Mouse (Mus musculus) NIH3T3 (cell line): ENCODE data around the gene Gpr39.

ENCODE experiments used
- DNase-seq: peaks from one replicate; pipeline ENCODE4 v3.0.0-alpha.2; 2012; ENCODE audit warnings: low read depth

Gene Gpr39

DNA sequence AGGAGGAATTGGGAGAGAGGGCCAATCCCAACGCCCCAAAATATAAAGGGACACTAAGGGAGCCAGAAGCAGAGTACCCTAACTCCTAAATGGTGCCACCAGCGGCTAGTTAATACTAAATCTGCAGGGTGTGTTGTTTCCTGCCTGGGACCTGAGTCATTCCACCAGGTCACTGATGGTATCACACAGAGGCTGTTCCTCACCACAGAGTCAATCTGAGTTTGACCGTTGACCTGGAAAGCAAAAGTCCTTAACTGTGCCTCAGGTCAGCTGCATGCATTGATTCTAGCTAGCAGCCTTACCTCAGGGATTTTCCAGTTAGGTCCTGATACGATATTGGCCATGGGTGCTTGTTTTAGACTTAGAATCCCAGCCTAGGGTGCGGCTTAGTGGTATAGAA is 17.5 kb downstream of the Gpr39 start:
- no peak for DNase-seq

DNA sequence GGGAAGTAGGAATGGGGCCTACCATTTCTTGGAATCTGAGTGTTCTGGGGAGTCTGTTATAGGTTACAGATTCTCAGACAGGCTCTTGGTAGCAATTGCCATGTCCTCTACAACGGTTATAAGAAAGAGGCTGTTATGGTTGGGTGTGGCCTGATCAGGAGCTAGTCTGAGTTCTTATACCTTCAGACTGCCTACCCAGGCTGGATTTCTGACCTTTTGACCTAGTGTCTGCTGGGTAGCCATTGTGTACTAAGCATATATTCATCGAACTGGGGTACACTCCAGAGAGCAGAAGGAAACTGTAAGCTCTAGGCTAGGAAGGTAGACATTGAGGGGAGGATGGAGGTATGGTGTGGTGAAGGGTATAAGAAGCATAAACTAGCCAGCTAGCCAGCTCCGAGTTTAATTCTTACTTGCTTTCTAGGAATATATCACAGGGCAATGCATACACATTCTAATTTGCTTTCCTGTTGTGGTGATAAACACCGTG is 24.4 kb downstream of the Gpr39 start:
- DNase-seq, result no peak

DNA sequence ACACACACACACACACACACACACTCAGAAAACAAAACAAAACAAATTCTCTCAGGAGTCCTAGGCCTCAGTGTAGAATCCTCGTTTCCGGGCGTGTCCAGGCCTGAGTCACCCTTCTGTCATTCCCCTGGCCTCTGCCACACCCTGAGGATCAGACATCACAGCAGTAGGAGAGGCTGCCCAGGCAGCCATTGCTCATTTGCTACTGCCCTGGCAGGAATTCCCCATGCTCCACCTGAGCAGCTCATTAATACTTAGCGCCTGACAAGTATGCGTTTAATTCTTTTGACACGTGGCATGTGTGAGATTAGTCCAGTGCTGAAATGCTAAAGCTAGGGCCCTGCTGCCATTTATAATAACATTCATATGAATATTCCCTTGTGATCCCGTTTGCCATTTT is 25.0 kb downstream of the Gpr39 start:
- peak; percentile 29 for DNase-seq

DNA sequence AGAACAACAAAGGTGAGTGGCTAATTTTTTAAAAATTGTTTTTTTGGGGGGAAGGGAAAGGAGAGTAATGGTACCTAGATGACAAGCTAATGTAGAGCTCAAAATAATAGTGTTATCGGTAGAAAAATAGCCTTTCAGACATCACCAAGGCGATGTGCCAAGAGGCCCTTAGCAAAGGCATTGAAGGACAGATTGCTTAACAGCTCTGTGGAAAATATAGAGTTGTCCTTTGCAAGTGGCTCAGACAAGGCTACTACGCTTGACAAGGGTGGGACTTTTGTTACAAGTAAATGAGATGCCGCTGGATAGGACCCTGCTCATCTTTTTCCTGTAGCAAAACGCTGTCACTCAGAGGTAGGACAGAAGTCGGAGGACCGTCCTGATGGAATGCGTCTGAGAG is 25.5 kb downstream of the Gpr39 start:
- no peak for DNase-seq

DNA sequence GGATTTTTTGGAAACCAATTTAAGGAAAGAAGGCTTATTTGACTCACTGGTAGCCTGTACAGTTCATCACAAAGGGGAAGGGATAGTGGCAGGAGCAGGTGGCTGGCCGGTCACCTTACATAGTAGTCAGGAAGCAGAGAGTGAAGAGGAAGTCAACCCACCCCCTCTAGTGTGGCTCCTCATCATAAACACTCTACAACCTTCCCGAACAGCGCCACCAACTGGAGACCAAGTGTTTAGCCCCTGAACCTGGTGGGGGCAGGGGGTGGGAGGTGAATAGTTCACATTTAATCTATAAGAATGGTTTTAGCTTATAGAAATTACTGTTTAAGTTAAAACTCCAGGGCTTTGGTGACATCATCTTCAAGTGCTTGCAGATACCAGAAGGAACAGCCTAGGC is 28.6 kb downstream of the Gpr39 start:
- DNase-seq, result no peak

DNA sequence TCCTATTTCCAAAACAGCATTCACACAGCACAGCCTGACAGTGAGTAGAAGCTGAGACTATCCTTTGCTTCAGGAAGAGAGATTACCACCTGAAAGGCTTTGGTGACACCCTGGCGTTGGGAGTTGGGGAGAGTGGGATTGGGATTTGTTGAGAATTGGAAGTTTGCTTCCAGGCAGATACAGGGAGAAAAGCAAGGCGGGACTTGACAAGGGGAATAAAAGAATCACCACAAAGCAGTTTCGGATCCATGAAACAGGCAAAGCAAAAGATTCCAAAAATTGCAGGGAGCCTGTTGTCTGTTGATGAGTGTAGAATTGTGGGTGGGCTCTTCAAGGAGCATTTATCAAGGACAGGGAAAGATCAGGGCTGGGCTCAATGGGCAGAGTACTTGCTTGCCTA is 38.5 kb downstream of the Gpr39 start:
- DNase-seq, result no peak

DNA sequence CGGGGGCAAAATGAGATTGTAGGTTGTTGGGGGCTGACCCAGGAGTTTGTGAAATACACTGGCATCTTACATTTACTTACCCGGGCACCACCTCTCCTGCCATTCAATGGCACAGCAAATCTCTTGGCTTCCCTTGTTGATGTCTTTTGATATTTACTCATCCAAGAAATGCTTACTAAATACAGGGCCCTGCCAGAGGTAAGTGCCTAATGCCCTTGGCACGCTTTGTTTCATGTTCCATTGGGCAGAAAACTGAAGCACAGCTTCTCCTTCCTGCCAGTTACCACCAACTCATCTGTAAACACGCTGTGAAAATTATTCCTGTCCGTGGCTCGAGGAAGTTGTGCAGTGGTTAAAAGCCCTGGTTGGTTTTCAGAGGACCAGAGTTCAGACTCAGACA is 39.4 kb downstream of the Gpr39 start:
- no peak for DNase-seq

DNA sequence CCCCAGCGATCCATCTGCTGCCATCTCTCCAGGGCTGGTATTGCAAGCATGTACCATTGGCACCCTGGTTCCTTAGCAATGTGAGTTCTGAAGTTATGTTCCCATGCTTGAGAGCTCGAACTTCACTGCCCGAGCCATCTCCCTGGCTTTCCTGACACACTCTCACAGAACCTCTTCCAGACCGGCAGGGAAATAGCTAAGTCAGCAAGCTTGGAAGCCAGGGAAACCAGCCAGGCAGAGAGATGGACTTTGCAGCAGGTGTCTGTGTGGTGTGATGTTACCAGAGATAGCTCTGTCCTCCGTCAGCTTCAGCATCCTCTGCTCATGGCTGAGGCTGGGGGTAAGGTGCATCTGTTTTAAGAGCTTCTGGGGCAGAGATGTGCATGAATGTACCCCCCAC is 41.1 kb downstream of the Gpr39 start:
- no peak for DNase-seq

DNA sequence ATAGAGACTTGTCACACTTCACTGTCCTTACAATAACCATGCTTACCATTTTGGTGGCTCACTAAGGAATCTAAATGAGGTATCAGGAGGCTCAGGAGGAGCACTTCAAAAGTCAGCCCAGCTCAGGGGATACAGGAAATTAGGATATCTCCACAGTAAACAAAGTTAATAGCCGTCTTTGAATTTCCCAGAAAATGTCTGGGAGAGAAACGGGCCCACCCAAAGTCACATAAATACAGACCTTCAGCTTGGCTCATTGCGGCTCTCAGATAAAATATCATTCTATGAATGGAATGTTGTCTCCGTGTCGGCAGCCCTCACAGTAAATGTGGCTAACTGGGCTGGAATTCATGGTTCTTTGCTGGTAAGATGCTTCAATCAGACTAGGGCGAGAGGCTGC is 42.3 kb downstream of the Gpr39 start:
- no peak for DNase-seq

DNA sequence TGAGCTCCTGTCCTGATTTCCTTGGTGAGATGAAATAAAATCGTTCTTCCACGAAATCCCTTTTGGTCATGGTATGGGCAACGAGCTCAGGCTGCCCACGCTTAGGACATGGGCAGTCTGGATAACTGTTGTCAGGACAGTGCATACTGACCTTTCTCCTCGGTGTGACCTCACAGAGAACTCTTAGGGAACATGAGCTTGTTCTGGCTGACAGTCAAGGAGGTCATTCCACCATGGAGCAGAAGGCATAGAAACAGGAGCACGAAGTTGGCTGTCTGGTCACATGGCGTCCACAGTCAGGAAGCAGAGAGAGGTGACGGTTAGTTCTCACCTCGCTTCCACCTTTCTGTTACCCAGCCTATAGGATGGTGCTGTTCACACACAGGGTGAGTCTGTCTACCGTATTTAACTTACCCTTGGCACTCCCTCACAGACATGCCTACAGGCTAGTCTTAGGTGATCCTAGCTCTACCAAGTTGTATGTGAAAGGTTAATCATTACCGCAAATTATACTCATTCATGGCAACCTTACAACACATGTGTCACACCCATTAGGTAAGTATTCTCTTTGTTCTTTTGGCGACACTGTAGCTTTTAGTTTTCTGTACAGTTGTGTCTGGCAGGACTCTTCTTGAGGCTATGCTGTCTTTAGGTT is 44.4 kb downstream of the Gpr39 start:
- DNase-seq, result no peak

DNA sequence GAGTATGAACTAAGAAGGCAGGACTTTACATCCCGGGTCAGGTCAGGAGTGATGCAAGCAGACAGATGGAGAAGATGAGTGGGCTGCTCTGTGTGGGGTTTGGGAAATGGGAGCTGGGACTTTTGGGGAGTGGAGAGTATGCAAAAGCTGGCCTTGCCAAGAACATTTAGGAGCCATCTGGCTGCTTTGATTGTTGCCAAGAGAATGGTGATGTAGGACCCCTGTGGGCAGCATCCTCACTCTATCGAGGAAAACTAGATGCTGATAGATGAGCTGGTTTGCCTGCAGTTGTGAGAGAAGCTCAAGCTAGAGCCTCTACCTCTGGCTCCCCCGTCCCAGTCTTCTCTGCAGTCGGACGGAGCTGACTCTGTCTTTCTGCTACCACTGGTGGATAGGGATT is 47.5 kb downstream of the Gpr39 start:
- DNase-seq, result no peak

DNA sequence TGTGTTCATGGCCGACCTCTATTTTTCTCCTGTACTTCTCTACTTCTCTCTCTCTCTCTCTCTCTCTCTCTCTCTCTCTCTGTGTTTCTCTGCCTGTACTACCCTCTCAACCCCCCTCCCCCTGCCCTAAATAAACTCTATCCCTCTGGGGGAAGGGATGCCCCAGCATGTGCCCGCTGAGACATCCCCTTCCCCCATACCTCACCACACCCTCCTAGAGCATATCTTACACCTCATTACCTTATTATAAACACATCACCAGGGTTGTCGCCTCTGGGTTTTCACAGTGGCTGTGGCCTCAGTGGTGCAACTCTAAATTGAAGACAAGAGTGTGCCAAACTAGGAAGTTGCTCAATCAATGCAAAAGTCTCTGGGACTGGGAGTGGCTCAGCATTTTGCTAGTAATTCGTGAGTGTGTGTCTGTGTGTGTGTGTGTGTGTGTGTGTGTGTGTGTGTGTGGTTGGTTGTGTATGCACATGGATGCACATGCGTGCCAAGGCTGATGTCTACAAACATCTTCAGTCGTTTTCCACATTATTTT is 52.3 kb downstream of the Gpr39 start:
- DNase-seq, result no peak

DNA sequence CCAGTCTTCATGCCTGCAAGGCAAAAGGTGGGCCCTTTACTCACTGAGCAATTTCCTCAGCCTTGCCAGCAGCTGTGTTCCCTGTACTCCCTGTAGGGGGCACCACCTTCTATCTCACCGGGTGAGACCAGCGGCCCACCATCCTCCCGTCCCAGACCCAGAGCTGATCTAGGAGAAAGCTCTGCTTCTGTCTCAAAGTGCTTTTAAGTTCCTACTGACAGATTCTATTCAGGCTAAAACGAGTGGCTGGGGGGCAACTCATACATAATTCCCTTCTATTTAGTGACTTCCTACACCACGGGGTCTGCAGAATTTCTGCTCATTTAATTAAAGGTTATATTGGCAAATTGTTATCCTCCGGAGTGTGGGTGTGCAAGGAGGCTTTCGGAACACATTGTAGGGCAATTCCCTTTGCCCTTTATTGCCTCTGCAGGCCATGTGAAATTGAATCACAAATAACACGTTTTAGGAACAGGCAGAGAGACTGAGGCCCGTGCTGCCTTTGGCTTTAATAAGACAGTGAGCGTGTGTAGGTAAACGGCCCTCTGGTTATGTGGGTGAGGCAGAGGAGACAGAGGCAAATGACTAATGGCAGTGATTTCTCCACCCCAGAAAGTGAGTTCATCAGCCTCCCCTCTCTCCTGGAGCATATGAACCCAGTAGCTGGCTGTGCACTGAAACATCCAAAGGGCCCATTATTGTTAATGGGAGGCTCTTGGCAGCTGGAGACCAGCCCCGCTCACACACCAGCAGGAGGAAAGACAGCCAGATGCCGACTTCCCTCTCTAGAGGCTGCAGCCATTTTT is 53.1 kb downstream of the Gpr39 start:
- peak; percentile 8 for DNase-seq

DNA sequence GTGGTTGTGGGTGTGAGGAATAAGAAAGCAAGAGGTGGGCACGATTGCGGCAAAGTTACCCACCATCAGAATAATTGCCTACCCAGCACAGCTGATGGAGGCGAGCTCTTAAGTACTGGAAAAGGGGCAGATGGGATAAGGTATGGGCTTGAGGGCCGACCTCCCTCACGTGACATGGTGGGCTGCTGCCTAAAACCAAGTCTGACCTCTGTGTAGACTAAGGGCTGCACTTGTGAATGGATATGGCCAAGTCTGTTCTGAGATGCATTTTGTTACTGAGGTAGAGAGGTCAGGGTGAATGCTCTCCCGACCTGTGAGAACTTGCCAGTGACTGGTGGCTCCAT is 53.7 kb downstream of the Gpr39 start:
- no peak for DNase-seq

DNA sequence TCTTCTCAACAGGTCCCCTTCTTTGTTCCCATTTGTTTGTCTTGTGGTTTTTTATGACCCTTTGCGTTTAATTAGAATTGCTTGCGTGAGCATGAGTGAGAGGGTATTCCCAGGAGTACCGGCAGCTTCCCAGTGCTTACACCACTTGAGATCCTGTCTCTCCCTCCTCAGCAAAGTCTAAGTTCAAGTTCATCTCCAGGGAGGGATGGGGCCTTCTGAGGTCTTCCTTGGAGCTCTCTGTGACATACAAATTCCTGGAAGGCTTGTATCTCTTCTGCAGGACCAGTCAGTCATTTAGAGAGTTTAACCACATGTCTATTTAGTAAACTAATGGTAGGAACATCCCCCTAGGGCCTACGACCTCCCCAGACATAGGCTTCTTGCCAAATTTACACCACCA is 55.1 kb downstream of the Gpr39 start:
- no peak for DNase-seq

DNA sequence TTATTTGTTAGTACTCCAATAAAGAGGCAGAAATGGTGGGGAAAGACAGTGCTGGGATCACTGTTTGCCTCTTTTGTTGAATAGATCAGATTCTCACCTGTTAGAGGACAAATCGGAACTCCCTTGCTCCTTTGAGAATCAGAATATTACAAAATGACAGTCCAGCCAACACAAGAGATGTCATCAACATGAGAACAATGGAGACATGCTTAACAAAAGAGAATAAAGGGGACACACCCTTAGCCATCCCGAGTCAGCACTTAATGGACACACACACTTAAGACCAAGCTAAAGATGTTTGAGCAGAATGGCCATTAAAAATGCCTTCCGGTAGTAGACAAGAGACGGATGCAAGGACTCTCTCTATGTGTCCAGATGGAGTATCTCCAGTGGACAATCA is 68.0 kb downstream of the Gpr39 start:
- DNase-seq, result no peak

DNA sequence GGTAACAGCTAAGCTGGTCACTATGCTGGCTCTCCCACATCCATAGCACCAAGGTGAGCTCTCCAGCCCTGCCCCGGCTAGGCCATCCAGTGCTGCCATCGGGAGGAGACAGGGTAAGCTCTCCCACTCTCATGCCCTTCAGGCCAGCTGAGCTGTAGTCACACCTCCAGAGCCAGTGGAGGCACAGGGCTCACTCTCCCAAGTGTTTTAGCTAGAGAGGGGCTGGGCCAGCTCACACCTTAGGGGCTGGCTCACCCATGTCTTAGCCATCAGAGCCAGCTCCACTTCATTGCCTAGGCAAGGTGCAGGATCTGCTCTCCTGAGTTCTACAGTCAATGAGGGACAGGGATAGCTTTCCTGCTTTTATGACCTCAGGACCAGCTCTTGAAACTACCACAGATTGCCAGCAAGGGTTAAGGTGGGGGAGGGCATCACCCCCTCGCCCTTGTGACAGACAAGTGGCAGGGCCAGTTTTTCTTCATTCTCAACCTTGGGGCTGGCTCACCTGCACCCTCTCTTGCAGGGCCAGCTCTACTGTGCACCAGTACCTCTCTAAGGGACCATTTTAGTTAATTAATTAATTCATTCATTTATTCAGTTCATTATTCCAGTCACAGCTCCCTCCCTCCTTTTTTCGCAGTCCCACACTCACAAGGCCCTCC is 78.7 kb downstream of the Gpr39 start:
- DNase-seq, result no peak

DNA sequence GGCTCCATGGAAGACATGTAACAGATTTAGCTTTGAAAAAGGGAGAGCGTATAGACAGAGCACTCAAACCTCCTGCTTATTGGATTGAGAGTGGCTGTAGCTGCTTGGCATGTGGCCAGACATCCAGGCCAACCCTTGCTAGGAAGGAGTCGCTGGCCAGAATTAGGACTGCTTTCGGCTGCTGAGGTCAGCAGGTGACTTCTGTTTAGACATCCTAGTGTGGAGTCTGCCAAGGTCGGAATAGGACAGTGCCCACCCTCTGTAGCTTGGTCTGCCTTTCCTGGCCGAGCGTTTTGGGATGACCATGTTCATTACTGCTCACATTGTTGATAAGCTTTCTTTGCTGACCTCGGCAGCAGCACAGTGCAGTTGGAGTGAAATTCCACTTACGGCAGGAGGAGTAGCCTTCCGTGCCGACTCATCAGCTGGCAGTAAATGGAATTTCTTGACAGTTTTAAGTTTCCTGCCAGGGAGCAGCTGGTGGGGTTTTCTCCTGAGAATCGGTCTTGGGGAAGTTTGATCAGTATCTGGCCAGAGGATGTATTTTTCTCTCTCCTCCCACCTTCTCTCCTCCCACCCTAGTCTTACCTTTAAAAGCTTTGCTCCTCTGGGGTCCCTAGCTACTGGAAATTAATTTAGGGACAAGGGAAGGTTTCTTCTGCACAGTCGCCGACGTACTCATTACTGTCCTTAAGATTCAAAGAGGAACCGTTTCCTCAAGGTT is 83.3 kb downstream of the Gpr39 start:
- DNase-seq, result peak; percentile 17

DNA sequence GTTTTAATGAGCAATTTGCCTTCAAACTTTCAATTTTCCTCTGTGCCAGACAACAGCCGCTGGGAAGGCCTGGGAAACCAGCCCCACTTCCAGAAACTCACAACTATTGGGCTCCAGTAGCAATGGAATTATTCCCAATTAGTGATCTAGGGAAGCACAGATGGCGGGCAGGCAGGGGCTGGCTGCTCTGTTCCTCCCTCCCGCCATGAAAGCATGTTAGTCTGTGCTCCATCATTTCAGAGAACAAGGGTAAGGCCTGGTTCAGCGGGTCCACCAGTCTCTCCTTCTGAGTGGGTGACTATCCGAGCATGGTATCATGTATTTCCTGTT is 83.9 kb downstream of the Gpr39 start:
- no peak for DNase-seq

DNA sequence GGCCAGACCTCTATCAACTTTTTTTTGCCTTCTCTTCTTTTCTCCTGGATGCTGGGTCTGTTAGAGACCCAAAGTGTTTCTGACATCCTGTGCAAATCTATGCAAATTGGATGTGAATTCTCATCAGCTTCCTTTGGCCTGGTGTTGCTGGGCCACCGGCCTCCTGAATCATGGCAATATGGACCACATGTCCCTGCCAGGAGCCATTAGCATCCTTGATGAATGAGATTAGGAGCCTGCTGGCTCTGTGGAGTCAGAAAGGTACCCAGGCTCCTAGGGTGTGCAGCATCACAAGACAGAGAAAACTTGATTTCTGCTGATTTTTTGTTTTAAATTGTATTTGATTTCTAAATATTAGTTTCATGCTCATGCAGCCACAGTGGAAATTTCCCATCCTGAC is 85.3 kb downstream of the Gpr39 start:
- DNase-seq, result no peak

DNA sequence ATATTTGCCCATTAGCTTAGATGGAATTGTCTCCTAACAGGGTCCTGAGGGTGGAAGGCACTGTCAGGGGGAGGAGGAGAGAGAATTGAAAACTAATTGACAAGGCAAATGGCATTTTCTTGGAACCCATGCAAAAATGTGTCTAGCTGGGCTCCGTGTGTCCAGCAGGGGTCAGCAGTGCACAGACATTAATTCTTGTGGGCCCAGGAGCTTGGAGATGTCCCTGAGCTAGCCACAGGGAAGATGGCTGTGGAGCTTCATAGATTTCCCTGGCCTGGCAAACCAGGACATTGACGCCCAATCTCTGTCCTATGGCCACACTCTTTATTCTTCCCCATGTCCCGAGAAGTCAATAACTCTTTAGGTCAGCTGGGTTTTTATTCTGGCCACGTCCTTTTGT is 113.0 kb downstream of the Gpr39 start:
- DNase-seq, result peak; percentile 71

DNA sequence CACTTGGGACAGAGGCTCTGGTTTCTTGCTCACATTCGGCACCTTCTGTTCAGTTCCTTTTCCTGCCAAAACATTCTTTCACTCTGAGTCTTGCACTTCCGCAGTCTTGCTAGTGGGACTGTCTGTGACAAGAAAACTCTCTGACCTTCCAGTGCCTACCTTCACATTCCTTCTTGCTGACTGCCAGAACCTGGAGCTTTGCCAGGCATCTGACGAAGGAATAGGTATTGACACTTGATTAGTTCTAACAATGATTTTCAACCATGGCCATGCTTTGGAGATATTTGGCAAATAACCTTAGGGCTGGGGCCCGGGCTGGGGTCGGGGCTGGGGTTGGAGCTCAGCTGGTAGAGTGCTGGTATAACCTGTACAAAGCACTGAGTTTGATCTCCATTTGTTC is 123.7 kb downstream of the Gpr39 start:
- DNase-seq, result no peak

DNA sequence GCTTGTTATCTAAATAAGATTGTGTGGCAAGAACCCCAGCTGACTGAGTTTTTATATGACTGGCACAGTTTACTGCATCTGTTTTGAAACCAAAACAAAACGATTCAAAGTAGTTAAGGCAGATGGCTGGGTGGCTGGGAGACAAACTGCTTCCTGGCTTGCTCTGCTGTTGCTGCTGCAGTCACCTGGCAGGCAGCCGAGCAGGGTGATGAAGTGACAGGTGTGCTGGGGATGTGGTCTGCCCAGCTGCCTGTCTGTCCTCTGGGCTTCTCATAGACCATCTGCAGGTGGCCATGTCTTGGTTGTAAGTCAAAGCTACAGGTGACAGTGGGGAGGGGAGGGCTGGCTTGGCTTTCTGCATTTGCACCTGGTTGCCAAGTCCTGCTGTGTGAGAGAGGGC is 131.6 kb downstream of the Gpr39 start:
- DNase-seq, result no peak
